Mouse (Mus musculus) gastrocnemius, adult 18-20 months (tissue): ENCODE measurements around the gene Gm382. TPM values are rescaled to one million over a fixed set of nuclear protein-coding genes. Genes with fewer than 3 reads are reported as not detected.

Experiments used
- DNase-seq: peaks from one replicate; pipeline ENCODE4 v3.0.0; 2021; ENCODE audit warnings: low spot score
- long read RNA-seq, 2 experiments: library from polyadenylated mRNA; stranded (forward); transcript quantifications; one replicate each; pipeline ENCODE4 v2.0.0; 2021
- total RNA-seq, 2 experiments: library from RNA; stranded (reverse); gene quantifications; 2 replicates each; pipeline ENCODE4 v1.2.3; 2021

The Gm382 gene
- total RNA-seq: not detected
- long read RNA-seq, experiment 1: 0 reads
- long read RNA-seq, experiment 2: 0 reads

DNA sequence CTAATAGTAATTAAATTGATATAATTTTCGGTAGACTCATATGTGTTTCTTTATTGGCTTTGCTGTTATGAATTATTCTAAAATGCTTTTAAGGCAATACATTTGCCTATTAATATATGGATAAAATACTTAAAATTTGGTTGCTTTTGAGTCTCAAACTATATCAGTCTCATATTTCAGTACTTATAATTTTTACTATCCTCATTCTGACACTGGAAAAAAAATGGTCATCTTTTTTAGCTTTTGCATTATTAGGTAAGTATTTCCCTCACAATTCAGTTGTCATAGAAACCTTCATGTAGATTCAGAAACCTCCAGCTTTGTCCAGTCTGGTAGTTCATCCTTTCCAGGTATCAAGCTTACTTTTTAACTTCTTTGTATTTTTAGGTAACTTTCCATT lies at the start of gene Gm382:
Gene Gm382 (plus strand): TSS at position 301 of the 400 bp plus-strand sequence.
- DNase-seq: no peak

DNA sequence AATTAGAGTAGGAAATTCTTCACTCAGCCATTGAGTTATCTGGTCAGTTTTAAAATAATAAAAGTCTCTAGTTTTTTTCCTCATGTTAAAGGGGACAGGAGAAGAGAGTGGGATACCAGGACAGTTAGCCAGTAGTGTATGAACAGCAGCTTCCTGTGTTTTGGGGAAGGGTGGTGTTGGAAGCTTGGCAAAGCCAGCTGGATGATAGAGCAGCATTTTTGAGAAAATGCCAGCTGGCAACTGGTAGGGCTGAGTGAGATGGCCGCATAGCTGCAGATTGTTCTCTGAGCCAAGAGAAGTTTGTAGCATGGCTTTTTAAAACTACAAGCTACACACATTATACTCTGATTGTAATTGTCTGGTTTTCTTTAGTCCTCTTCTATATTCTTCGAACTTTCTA lies 30.4 kb downstream of the Gm382 start:
- DNase-seq: no peak

DNA sequence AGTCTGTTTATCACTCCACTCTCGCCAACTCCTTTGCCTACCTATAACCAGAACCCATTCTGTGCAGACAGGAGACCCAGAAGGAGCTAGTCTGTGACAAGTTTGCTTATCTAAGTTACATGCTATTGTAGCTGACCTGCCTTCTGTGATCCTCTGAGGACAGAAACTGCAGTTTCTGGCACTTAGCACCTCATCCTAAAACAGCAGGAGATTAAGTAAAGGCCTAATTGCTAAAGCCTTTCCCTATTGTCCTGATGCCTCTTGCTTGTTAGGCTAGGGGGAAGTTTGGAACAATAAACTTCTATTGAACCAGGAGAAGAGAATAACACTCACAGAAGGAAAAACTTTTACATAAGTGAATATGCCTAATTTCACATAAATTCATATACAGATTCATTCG lies 51.5 kb downstream of the Gm382 start:
- no peak for DNase-seq

DNA sequence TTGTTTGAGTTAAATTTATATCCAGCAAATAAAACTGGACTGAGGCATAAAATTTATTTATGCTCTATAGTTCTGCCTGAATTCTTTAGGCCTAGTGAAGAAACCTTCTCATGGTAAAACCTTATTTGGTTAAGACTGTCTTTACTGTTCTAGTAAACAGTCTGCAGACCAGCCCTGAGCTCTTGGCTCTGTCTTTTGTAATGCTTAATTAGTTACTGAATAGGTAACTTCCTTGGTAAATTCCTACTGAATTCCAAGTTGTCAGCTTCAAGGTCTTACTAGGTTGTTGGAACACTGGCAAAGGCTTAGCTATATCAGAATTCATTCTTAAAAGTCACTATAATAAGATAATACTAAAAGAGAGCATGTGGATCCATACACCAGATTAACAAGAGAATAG lies 53.3 kb downstream of the Gm382 start:
- DNase-seq: no peak

DNA sequence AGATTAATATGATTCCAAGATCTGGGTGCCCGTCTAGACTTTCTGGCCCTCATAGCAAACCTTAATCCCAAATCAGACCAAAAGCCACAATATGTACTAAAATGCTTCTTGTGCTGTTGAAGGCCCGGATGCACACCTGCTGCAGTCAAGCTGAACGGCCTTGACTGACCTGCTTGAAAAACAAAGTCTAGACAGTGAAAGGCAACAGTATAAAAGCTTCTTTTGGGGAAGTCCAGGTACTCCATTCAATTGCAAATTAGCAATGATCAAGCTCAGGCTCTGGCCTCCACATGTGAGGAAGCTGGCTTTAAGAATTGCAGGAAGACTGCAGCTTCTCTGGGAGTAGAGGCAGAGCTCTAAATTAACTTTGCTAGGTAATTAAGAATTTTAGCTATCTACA lies 54.2 kb downstream of the Gm382 start:
- no peak for DNase-seq

DNA sequence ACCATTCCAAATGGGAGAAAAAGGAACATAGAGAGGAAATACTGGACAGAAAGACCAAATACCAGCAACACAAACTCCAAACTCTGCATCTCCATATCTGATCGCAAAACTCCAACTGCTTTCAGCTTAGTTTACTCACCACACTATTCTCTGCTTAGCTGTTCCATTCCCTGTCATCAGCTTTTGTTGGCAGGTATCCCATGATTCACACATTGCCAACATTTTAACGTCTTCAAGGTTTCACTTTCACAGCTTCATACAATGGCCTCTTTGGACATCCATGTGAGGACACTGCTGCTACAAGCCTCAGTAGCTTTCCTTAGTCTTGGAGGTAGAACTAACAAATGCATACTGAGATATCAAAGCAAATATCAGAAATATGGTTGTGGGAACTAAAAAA lies 64.6 kb downstream of the Gm382 start:
- DNase-seq: no peak

Other genes with a start within 250 kb of the Gm382 start
- not detected for gene 4932411N23Rik, start 224.1 kb upstream of the Gm382 start, total RNA-seq